Mouse (Mus musculus) liver, postnatal 0 days (tissue): ENCODE data around the gene Pink1.
"Not testable (repeated sequence)": the region's sequence is repeated elsewhere in the genome, so short reads cannot be mapped to it uniquely, and the experiment has no call there.

Experiments used
- CTCF ChIP-seq: sonication (generic); IDR thresholded peaks from 2 replicates; pipeline ENCODE4 v1.5.1; 2016; ENCODE audit warnings: antibody characterized with exemption, low read depth
- EP300 ChIP-seq: IDR thresholded peaks from 2 replicates; pipeline ENCODE4 v1.6.1; 2016; ENCODE audit warnings: antibody characterized with exemption, low read depth, mild to moderate bottlenecking

GRCm38 (mm10) chr4:138327155-138327554 lies 1.0 kb upstream of the Pink1 start:
- not testable (repeated sequence) for TF ChIP-seq EP300, CTCF
